Mouse (Mus musculus): Measurements from ENCODE around the gene Lamc2. TPM values are rescaled to one million over a fixed set of nuclear protein-coding genes. Genes with fewer than 3 reads are reported as not detected.

The Lamc2 gene
- total and polyA plus RNA-seq, 2 experiments from 2014 or later = 6.0 to 10.2 TPM

- H3K9ac ChIP-seq (replicated peaks; ENCODE audit: low read depth, low read length) = no peak overlapping the region
- H3K4me1 ChIP-seq (ENCODE audit: control insufficient read depth, insufficient read depth) = no peaks in the 10 kb centered on the region
- H3K36me3 ChIP-seq (replicated peaks; ENCODE audit: control insufficient read depth, insufficient read depth, low read length) = no peaks in the 10 kb centered on the region
- TF ChIP-seq EP300 (IDR thresholded peaks at IDR 0.05; ENCODE audit: low read depth) = no peak
- TF ChIP-seq CTCF (IDR thresholded peaks at IDR 0.05; ENCODE audit: low read depth) = no peak
- WGBS = 88% methylated on average over 3 of the region's 3 CpGs
- H3K4me2 ChIP-seq (ENCODE audit: low read depth, low read length) = no peak overlapping the region
- H3K27me3 ChIP-seq (ENCODE audit: control insufficient read depth, insufficient read depth, low read length) = peaks cover 12% of the 10 kb centered on the region; the same call in 1 of the 2 replicates
- DNase-seq (ENCODE audit: low spot score) (no peak), ATAC-seq (ENCODE audit: insufficient read depth, low read depth) (no peak)
- H3K4me3 ChIP-seq (ENCODE audit: low read depth, low read length) = no peak overlapping the region
- no peak overlapping the region for H3K27ac ChIP-seq (ENCODE audit: low read depth)
- H3K9me3 ChIP-seq (replicated peaks; ENCODE audit: control insufficient read depth, low read length) = no peaks in the 10 kb centered on the region
These were observed 111.0 kb downstream of the Lamc2 start for GRCm38 (mm10) chr1:153075087-153075736.

GRCm38 (mm10) chr1:153073441-153073840 lies 112.8 kb downstream of the Lamc2 start:
- Histone ChIP-seq H3K4me1 (ENCODE audit: control insufficient read depth, insufficient read depth) (no peaks in the 10 kb centered on the region), H3K27ac (ENCODE audit: low read depth) (no peak overlapping the region), H3K4me3 (ENCODE audit: low read depth, low read length) (no peak overlapping the region), H3K9ac (replicated peaks; ENCODE audit: low read depth, low read length) (no peak overlapping the region), H3K27me3 (ENCODE audit: control insufficient read depth, insufficient read depth, low read length) (peaks cover 12% of the 10 kb centered on the region; the same call in 1 of the 2 replicates), H3K4me2 (ENCODE audit: low read depth, low read length) (no peak overlapping the region), H3K36me3 (replicated peaks; ENCODE audit: control insufficient read depth, insufficient read depth, low read length) (no peaks in the 10 kb centered on the region), H3K9me3 (replicated peaks; ENCODE audit: control insufficient read depth, low read length) (no peaks in the 10 kb centered on the region)
- 36% methylated on average over 9 of the region's 9 CpGs for WGBS
- no peak for ATAC-seq (ENCODE audit: insufficient read depth, low read depth)
- TF ChIP-seq CTCF (IDR thresholded peaks at IDR 0.05; ENCODE audit: low read depth) (no peak), EP300 (IDR thresholded peaks at IDR 0.05; ENCODE audit: low read depth) (no peak)
- DNase-seq (ENCODE audit: low spot score) = no peak

Other genes with a start within 250 kb of the Lamc2 start
- gene Nmnat2, start 231.5 kb downstream of the Lamc2 start, total RNA-seq (2014; rRNA removed; ENCODE audit: low replicate concordance) = 0.15 and 0.69 TPM in 2 replicates
- gene Nmnat2, start 231.5 kb downstream of the Lamc2 start, polyA plus RNA-seq (2015; fragmentation: Nextera tagmentation; extraction: Ambion mirVana) = 0.47 and 0.57 TPM in 2 replicates
- gene Lamc1, start 146.3 kb upstream of the Lamc2 start, total RNA-seq (2014; rRNA removed; ENCODE audit: low replicate concordance) = 186 and 215 TPM in 2 replicates
- gene Lamc1, start 146.3 kb upstream of the Lamc2 start, polyA plus RNA-seq (2015; fragmentation: Nextera tagmentation; extraction: Ambion mirVana) = 55.9 and 62.8 TPM in 2 replicates
- gene Shcbp1l, start 238.7 kb upstream of the Lamc2 start, total RNA-seq (2014; rRNA removed; ENCODE audit: low replicate concordance) = not detected in 2 replicates
- 0.07 TPM in 1 of 2 replicates, not detected in the other for gene Shcbp1l, start 238.7 kb upstream of the Lamc2 start, polyA plus RNA-seq (2015; fragmentation: Nextera tagmentation; extraction: Ambion mirVana)